Mouse (Mus musculus): ENCODE measurements around the gene Mfsd7a. TPM values are rescaled to one million over a fixed set of nuclear protein-coding genes. Genes with fewer than 3 reads are reported as not detected.

The Mfsd7a gene
- polyA plus RNA-seq, 1 experiment: 17.1 TPM

- Histone ChIP-seq H3K4me2 (ENCODE audit: low read depth) (peak within 1 kb of the TSS; percentile 99), H3K36me3 (ENCODE audit: control insufficient read depth, insufficient read depth) (no peaks in the 10 kb centered on the region), H3K79me2 (ENCODE audit: control insufficient read depth, insufficient read depth) (peaks cover 51% of the 10 kb centered on the region), H3ac (ENCODE audit: control insufficient read depth, insufficient read length) (peak within 1 kb of the TSS; percentile 96), H3K4me3 (peak within 1 kb of the TSS; percentile 92), H3K27me3 (ENCODE audit: control insufficient read depth, insufficient read depth, insufficient read length) (no peaks in the 10 kb centered on the region)
- TF ChIP-seq POLR2A (IDR thresholded peaks at IDR 0.05; ENCODE audit: insufficient read length, low read depth): peak; percentile 73
- no peak for TF ChIP-seq REST (IDR thresholded peaks at IDR 0.05; ENCODE audit: insufficient read depth, insufficient read length)
- TF ChIP-seq MYOD1 (IDR thresholded peaks at IDR 0.05; ENCODE audit: control insufficient read depth in 1 of 3, insufficient read length in 2 of 3, low read depth in 2 of 3): no peak
- no peak for TF ChIP-seq TCF12 (IDR thresholded peaks at IDR 0.05; ENCODE audit: insufficient read depth, poor library complexity, severe bottlenecking)
- TF ChIP-seq SRF (IDR thresholded peaks at IDR 0.05; ENCODE audit: control insufficient read depth, insufficient read length, low read depth): no peak
- peak; percentile 76 for TF ChIP-seq POLR2AphosphoS2 (IDR thresholded peaks at IDR 0.05; ENCODE audit: insufficient read length, low read depth)
- TF ChIP-seq TCF3 (IDR thresholded peaks at IDR 0.05; ENCODE audit: insufficient read length, low read depth): no peak
Measured at GRCm38 (mm10) chr5:108461082-108462065, 12.7 kb upstream of the Mfsd7a start, which contains the start of gene Pcgf3. TSS of gene Pcgf3 (plus strand) at chr5:108461232.

DNA sequence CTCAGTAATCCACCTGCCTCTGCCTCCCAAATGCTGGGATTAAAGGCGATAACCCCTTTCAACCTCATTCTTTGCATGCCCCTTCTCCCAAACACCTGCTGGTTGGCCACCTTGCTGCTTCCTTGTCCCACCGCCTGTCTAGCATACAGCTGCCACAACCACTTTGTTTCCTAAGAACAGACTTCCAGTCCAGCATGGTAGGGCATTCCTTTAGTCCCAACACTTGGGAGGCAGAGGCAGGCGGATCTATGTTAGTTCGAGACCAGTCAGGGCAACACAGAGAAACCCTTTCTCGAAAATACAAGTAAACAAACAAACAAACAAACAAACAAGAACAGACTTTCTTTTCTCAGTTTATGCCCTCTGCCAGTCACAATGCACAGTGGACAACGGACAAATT lies 11.8 kb upstream of the Mfsd7a start:
- TF ChIP-seq USF1 (IDR thresholded peaks at IDR 0.05; ENCODE audit: low read depth): no peak
- TF ChIP-seq MYOG (IDR thresholded peaks at IDR 0.05; ENCODE audit: control insufficient read depth in 1 of 3, insufficient read depth in 1 of 3, insufficient read length in 2 of 3, low read depth in 2 of 3): no peak
- no peak for TF ChIP-seq MAX (IDR thresholded peaks at IDR 0.05; ENCODE audit: low read depth)
- TF ChIP-seq CEBPB (IDR thresholded peaks at IDR 0.05; ENCODE audit: insufficient read depth, poor library complexity, severe bottlenecking): no peak
- no peak for TF ChIP-seq TCF12 (IDR thresholded peaks at IDR 0.05; ENCODE audit: insufficient read depth, poor library complexity, severe bottlenecking)
- TF ChIP-seq POLR2AphosphoS2 (IDR thresholded peaks at IDR 0.05; ENCODE audit: insufficient read length, low read depth): no peak
- TF ChIP-seq E2F4 (IDR thresholded peaks at IDR 0.05; ENCODE audit: insufficient read depth): no peak
- no peak for TF ChIP-seq SRF (IDR thresholded peaks at IDR 0.05; ENCODE audit: control insufficient read depth, insufficient read length, low read depth)
- no peak for TF ChIP-seq REST (IDR thresholded peaks at IDR 0.05; ENCODE audit: insufficient read depth, insufficient read length)
- no peak for TF ChIP-seq POLR2A (IDR thresholded peaks at IDR 0.05; ENCODE audit: insufficient read length, low read depth)
- no peak for TF ChIP-seq TCF3 (IDR thresholded peaks at IDR 0.05; ENCODE audit: insufficient read length, low read depth)
- no peak for TF ChIP-seq MYOD1 (IDR thresholded peaks at IDR 0.05; ENCODE audit: control insufficient read depth in 1 of 3, insufficient read length in 2 of 3, low read depth in 2 of 3)
- peak overlapping the region; percentile 89 for H3K4me2 ChIP-seq (ENCODE audit: low read depth)
- H3K79me2 ChIP-seq (ENCODE audit: control insufficient read depth, insufficient read depth): peaks cover 42% of the 10 kb centered on the region
- no peaks in the 10 kb centered on the region for H3K27me3 ChIP-seq (ENCODE audit: control insufficient read depth, insufficient read depth, insufficient read length)
- H3K4me3 ChIP-seq: peak overlapping the region; percentile 92
- no peak overlapping the region for H3ac ChIP-seq (ENCODE audit: control insufficient read depth, insufficient read length)
- H3K36me3 ChIP-seq (ENCODE audit: control insufficient read depth, insufficient read depth): no peaks in the 10 kb centered on the region

DNA sequence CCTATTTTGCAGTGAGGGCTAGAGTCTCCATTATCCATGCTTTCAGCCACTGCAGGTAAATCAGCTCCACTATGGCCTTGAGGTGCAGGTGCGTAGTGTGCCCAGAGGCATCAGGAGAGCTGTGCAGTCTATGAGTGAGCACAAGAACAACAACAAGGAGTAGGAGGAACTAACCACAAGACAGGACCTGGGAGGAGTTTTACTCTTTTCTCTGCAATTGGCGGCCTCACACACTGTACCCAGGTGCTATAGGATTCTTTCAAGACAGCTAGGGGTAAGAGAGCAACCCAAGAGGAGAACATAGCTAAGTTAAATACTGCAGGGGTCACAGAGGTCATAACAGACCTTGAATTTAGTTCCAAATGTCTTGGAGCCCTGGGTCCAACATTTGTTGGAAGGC lies 10.0 kb upstream of the Mfsd7a start:
- Histone ChIP-seq H3K36me3 (ENCODE audit: control insufficient read depth, insufficient read depth) (no peaks in the 10 kb centered on the region), H3ac (ENCODE audit: control insufficient read depth, insufficient read length) (no peak overlapping the region), H3K79me2 (ENCODE audit: control insufficient read depth, insufficient read depth) (peaks cover 25% of the 10 kb centered on the region), H3K27me3 (ENCODE audit: control insufficient read depth, insufficient read depth, insufficient read length) (no peaks in the 10 kb centered on the region), H3K4me3 (no peak overlapping the region), H3K4me2 (ENCODE audit: low read depth) (no peak overlapping the region)
- TF ChIP-seq TCF3 (IDR thresholded peaks at IDR 0.05; ENCODE audit: insufficient read length, low read depth): no peak
- no peak for TF ChIP-seq REST (IDR thresholded peaks at IDR 0.05; ENCODE audit: insufficient read depth, insufficient read length)

GRCm38 (mm10) chr5:108454094-108454493 lies 5.4 kb upstream of the Mfsd7a start:
- TF ChIP-seq CEBPB (IDR thresholded peaks at IDR 0.05; ENCODE audit: insufficient read depth, poor library complexity, severe bottlenecking): no peak
- no peak for TF ChIP-seq MYOG (IDR thresholded peaks at IDR 0.05; ENCODE audit: control insufficient read depth in 1 of 3, insufficient read depth in 1 of 3, insufficient read length in 2 of 3, low read depth in 2 of 3)
- TF ChIP-seq MYOD1 (IDR thresholded peaks at IDR 0.05; ENCODE audit: control insufficient read depth in 1 of 3, insufficient read length in 2 of 3, low read depth in 2 of 3): no peak
- TF ChIP-seq REST (IDR thresholded peaks at IDR 0.05; ENCODE audit: insufficient read depth, insufficient read length): no peak
- no peak for TF ChIP-seq TCF12 (IDR thresholded peaks at IDR 0.05; ENCODE audit: insufficient read depth, poor library complexity, severe bottlenecking)
- TF ChIP-seq POLR2AphosphoS2 (IDR thresholded peaks at IDR 0.05; ENCODE audit: insufficient read length, low read depth): no peak
- TF ChIP-seq SRF (IDR thresholded peaks at IDR 0.05; ENCODE audit: control insufficient read depth, insufficient read length, low read depth): no peak
- TF ChIP-seq POLR2A (IDR thresholded peaks at IDR 0.05; ENCODE audit: insufficient read length, low read depth): no peak
- no peak for TF ChIP-seq MAX (IDR thresholded peaks at IDR 0.05; ENCODE audit: low read depth)
- no peak for TF ChIP-seq E2F4 (IDR thresholded peaks at IDR 0.05; ENCODE audit: insufficient read depth)
- no peak for TF ChIP-seq TCF3 (IDR thresholded peaks at IDR 0.05; ENCODE audit: insufficient read length, low read depth)
- no peak for TF ChIP-seq USF1 (IDR thresholded peaks at IDR 0.05; ENCODE audit: low read depth)
- H3K4me3 ChIP-seq: no peak overlapping the region
- H3K4me2 ChIP-seq (ENCODE audit: low read depth): no peak overlapping the region
- no peaks in the 10 kb centered on the region for H3K27me3 ChIP-seq (ENCODE audit: control insufficient read depth, insufficient read depth, insufficient read length)
- no peaks in the 10 kb centered on the region for H3K79me2 ChIP-seq (ENCODE audit: control insufficient read depth, insufficient read depth)
- no peak overlapping the region for H3ac ChIP-seq (ENCODE audit: control insufficient read depth, insufficient read length)
- no peaks in the 10 kb centered on the region for H3K36me3 ChIP-seq (ENCODE audit: control insufficient read depth, insufficient read depth)
